Mouse (Mus musculus) gastrocnemius, postnatal 4 days (tissue): ENCODE measurements around the gene Pdcl2. TPM values are rescaled to one million over a fixed set of nuclear protein-coding genes. Genes with fewer than 3 reads are reported as not detected.
A peak's percentile ranks its signal among the peaks of the same experiment; 100 is the strongest.

ENCODE experiments used
- DNase-seq, 2 experiments: peaks; one replicate each; pipeline ENCODE4 v3.0.0; 2021 to 2022; ENCODE audit warnings: low spot score in 2 of 2, mixed read lengths in 2 of 2
- total RNA-seq, 2 experiments: library from RNA; stranded (reverse); gene quantifications; 2 replicates each; pipeline ENCODE4 v1.2.3; 2021

The Pdcl2 gene
- total RNA-seq, 2 experiments from 2014 or later, result not detected

GRCm38 (mm10) chr5:76303745-76304451 lies 27.1 kb downstream of the Pdcl2 start:
- peak; percentile 73 to 87 for DNase-seq

- no peak for DNase-seq
These were observed 27.6 kb downstream of the Pdcl2 start for GRCm38 (mm10) chr5:76303379-76303744.

- no peak for DNase-seq
These were observed 28.9 kb downstream of the Pdcl2 start for GRCm38 (mm10) chr5:76302009-76302408.

GRCm38 (mm10) chr5:76289234-76289691 lies 41.7 kb downstream of the Pdcl2 start:
- DNase-seq, result no peak

- DNase-seq, result no peak
These were observed 42.7 kb downstream of the Pdcl2 start for GRCm38 (mm10) chr5:76288256-76288655.

GRCm38 (mm10) chr5:76287062-76287461 lies 43.9 kb downstream of the Pdcl2 start:
- DNase-seq, result no peak

- no peak for DNase-seq
These were observed 45.3 kb downstream of the Pdcl2 start for GRCm38 (mm10) chr5:76285699-76286098.

- no peak for DNase-seq
These were observed 47.1 kb downstream of the Pdcl2 start for GRCm38 (mm10) chr5:76283890-76284289.

- DNase-seq, result no peak
These were observed 56.0 kb downstream of the Pdcl2 start for GRCm38 (mm10) chr5:76274977-76275376.

Other genes starting within 250 kb of the Pdcl2 start
- gene Srd5a3, start 190.9 kb downstream of the Pdcl2 start, total RNA-seq, result 10 to 100 TPM; 15.8 to 17.1 TPM
- gene Tmem165, start 147.3 kb downstream of the Pdcl2 start, total RNA-seq, result 10 to 100 TPM; 63.7 to 65.0 TPM
- gene Clock, start 26.4 kb downstream of the Pdcl2 start, total RNA-seq, result 10 to 100 TPM; 20.5 to 25.1 TPM
- under 1 TPM in 1 of 2 experiments, not detected in 1; 0.56 TPM for gene Nmu, start 32.6 kb upstream of the Pdcl2 start, total RNA-seq
- not detected for gene Gm7271, start 152.9 kb upstream of the Pdcl2 start, total RNA-seq
- 10 to 100 TPM; 24.7 to 26.0 TPM for gene Exoc1, start 198.2 kb upstream of the Pdcl2 start, total RNA-seq